Comparison of ENCODE assay signal across 7 mouse cellular contexts in the genomic region with DNA sequence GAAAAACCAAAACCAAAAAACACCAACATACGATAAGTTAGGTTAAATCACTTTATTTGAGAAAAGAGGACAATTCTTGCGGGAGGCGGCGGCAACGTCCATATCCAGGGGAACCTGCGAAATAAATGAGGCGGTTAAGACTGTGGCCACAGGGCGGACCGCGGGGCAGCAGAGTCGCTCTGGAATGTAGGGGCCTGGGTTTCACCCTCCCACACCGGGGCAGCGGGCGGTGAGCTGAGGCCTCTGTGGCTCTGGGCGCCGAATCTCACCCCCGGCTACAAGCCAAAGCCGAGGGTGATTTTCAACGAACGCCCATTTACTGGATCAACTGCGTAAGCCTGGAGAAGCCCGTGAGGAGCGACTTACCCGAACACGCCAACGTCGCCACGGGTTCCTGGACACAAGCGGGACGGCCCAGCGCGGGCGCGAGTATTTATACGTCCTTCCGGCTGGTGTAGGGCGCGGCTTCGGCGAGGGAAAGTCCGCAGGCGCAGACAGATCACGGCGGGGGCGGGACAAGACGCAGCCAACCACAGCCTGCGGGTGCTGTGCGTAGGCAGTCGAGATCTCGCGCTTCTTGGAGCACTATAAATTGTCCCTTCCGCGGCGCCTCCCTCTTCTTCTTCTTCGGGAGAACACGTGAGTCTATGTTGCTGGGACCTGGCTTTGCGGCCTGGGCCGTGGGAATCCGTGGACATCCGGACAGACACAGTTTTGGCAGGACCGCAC. TPM values are rescaled to one million over a fixed set of nuclear protein-coding genes. Genes with fewer than 3 reads are reported as not detected.
DNase-seq lines count a peak whose midpoint lies in the region; ATAC-seq lines count a peak whose summit lies in the region.

No protein-coding gene starts in this region.

- peak; percentile 98 for DNase-seq in adrenal gland, postnatal 10 days
- peak; percentile 99 for DNase-seq in embryonic facial prominence, embryonic 10.5 days (ENCODE audit: low spot score)
- DNase-seq in kidney, adult 11 months, result peak; percentile 98
- peak; percentile 99 for DNase-seq in limb, embryonic 10.5 days (ENCODE audit: low spot score)
- peak; percentile 92 for DNase-seq in spleen, adult 12 weeks (ENCODE audit: low spot score)

- no peaks in the 10 kb centered on the region for H3K27me3 ChIP-seq in embryonic facial prominence, embryonic 10.5 days (replicated peaks; ENCODE audit: low read depth, poor library complexity, severe bottlenecking)
- H3K27me3 ChIP-seq in limb, embryonic 10.5 days (ENCODE audit: low read depth, poor library complexity, severe bottlenecking), result no peaks in the 10 kb centered on the region
- no peaks in the 10 kb centered on the region for H3K27me3 ChIP-seq in midbrain, embryonic 13.5 days

- peak overlapping the region; percentile 82 for H3K4me2 ChIP-seq in midbrain, embryonic 13.5 days (replicated peaks)

- ATAC-seq in granulocyte monocyte progenitor cell, adult 5-6 weeks (replicated peaks; ENCODE audit: poor library complexity, severe bottlenecking), result peak; percentile 80
- peak; percentile 98 for ATAC-seq in midbrain, embryonic 13.5 days

- under 1% methylated on average over 61 of the region's 61 CpGs for WGBS in embryonic facial prominence, embryonic 10.5 days
- WGBS in limb, embryonic 10.5 days, result under 1% methylated on average over 61 of the region's 61 CpGs
- under 1% methylated on average over 61 of the region's 61 CpGs for WGBS in midbrain, embryonic 13.5 days

- peaks cover 40% of the 10 kb centered on the region for H3K4me1 ChIP-seq in embryonic facial prominence, embryonic 10.5 days
- peaks cover 32% of the 10 kb centered on the region for H3K4me1 ChIP-seq in limb, embryonic 10.5 days
- peaks cover 41% of the 10 kb centered on the region for H3K4me1 ChIP-seq in midbrain, embryonic 13.5 days (replicated peaks)

- no peaks in the 10 kb centered on the region for H3K9me3 ChIP-seq in embryonic facial prominence, embryonic 10.5 days
- H3K9me3 ChIP-seq in limb, embryonic 10.5 days (replicated peaks), result no peaks in the 10 kb centered on the region
- H3K9me3 ChIP-seq in midbrain, embryonic 13.5 days, result no peaks in the 10 kb centered on the region

- peaks cover 60% of the 10 kb centered on the region for H3K36me3 ChIP-seq in embryonic facial prominence, embryonic 10.5 days (replicated peaks)
- H3K36me3 ChIP-seq in limb, embryonic 10.5 days, result peaks cover 57% of the 10 kb centered on the region
- H3K36me3 ChIP-seq in midbrain, embryonic 13.5 days, result peaks cover 37% of the 10 kb centered on the region

- H3K4me3 ChIP-seq in embryonic facial prominence, embryonic 10.5 days, result peak overlapping the region; percentile 90
- peak overlapping the region; percentile 77 for H3K4me3 ChIP-seq in limb, embryonic 10.5 days
- H3K4me3 ChIP-seq in midbrain, embryonic 13.5 days (replicated peaks), result peak overlapping the region; percentile 88

- H3K27ac ChIP-seq in embryonic facial prominence, embryonic 10.5 days (replicated peaks), result peak overlapping the region; percentile 94
- peak overlapping the region; percentile 91 for H3K27ac ChIP-seq in limb, embryonic 10.5 days
- H3K27ac ChIP-seq in midbrain, embryonic 13.5 days, result peak overlapping the region; percentile 87

- H3K9ac ChIP-seq in midbrain, embryonic 13.5 days (replicated peaks), result peak overlapping the region; percentile 92

RNA-seq across cellular contexts. Expression of gene Rps2, which starts 1.7 kb away (rescaled TPM):
- 100 to 1,000 TPM; 785 to 825 TPM for total RNA-seq in adrenal gland, postnatal 10 days (2021)
- 1,693 and 1,819 TPM in 2 replicates for polyA plus RNA-seq in embryonic facial prominence, embryonic 10.5 days (2016; fragmentation: Nextera tagmentation; extraction: Ambion mirVana)
- total RNA-seq in granulocyte monocyte progenitor cell, adult 5-6 weeks (2014; fragmentation: Nextera tagmentation), result 4,639 and 4,919 TPM in 2 replicates
- 1,990 and 2,495 TPM in 2 replicates for total RNA-seq in granulocyte monocyte progenitor cell, adult 5-6 weeks (2017)
- polyA plus RNA-seq in limb, embryonic 10.5 days (2016; fragmentation: Nextera tagmentation; extraction: Ambion mirVana), result 1,693 and 2,093 TPM in 2 replicates
- polyA plus RNA-seq in midbrain, embryonic 13.5 days (2015; fragmentation: Nextera tagmentation; extraction: Ambion mirVana), result 770 and 771 TPM in 2 replicates

RNA-seq across cellular contexts. Expression of gene Rnf151, which starts 1.8 kb away (rescaled TPM):
- under 1 TPM in 1 of 2 experiments, not detected in 1; 0.24 TPM for total RNA-seq in adrenal gland, postnatal 10 days (2021)
- 0.13 and 0.29 TPM in 2 replicates for polyA plus RNA-seq in embryonic facial prominence, embryonic 10.5 days (2016; fragmentation: Nextera tagmentation; extraction: Ambion mirVana)
- total RNA-seq in granulocyte monocyte progenitor cell, adult 5-6 weeks (2014; fragmentation: Nextera tagmentation), result 1.2 TPM in 1 of 2 replicates, not detected in the other
- not detected in 2 replicates for total RNA-seq in granulocyte monocyte progenitor cell, adult 5-6 weeks (2017)
- polyA plus RNA-seq in limb, embryonic 10.5 days (2016; fragmentation: Nextera tagmentation; extraction: Ambion mirVana), result 0.21 and 0.38 TPM in 2 replicates
- polyA plus RNA-seq in midbrain, embryonic 13.5 days (2015; fragmentation: Nextera tagmentation; extraction: Ambion mirVana), result not detected in 2 replicates

RNA-seq across cellular contexts. Expression of gene Ndufb10, which starts 4.6 kb away (rescaled TPM):
- total RNA-seq in adrenal gland, postnatal 10 days (2021), result 100 to 1,000 TPM; 422 to 522 TPM
- 193 and 199 TPM in 2 replicates for polyA plus RNA-seq in embryonic facial prominence, embryonic 10.5 days (2016; fragmentation: Nextera tagmentation; extraction: Ambion mirVana)
- 247 and 248 TPM in 2 replicates for total RNA-seq in granulocyte monocyte progenitor cell, adult 5-6 weeks (2014; fragmentation: Nextera tagmentation)
- total RNA-seq in granulocyte monocyte progenitor cell, adult 5-6 weeks (2017), result 237 and 286 TPM in 2 replicates
- 202 and 204 TPM in 2 replicates for polyA plus RNA-seq in limb, embryonic 10.5 days (2016; fragmentation: Nextera tagmentation; extraction: Ambion mirVana)
- polyA plus RNA-seq in midbrain, embryonic 13.5 days (2015; fragmentation: Nextera tagmentation; extraction: Ambion mirVana), result 257 and 260 TPM in 2 replicates

RNA-seq across cellular contexts. Expression of gene Rpl3l, which starts 8.0 kb away (rescaled TPM):
- 10 to 100 TPM; 12.0 to 51.3 TPM for total RNA-seq in adrenal gland, postnatal 10 days (2021)
- polyA plus RNA-seq in embryonic facial prominence, embryonic 10.5 days (2016; fragmentation: Nextera tagmentation; extraction: Ambion mirVana), result not detected in 2 replicates
- 0.73 TPM in 1 of 2 replicates, not detected in the other for total RNA-seq in granulocyte monocyte progenitor cell, adult 5-6 weeks (2014; fragmentation: Nextera tagmentation)
- 0.52 TPM in 1 of 2 replicates, not detected in the other for total RNA-seq in granulocyte monocyte progenitor cell, adult 5-6 weeks (2017)
- polyA plus RNA-seq in limb, embryonic 10.5 days (2016; fragmentation: Nextera tagmentation; extraction: Ambion mirVana), result 0.15 TPM in 1 of 2 replicates, not detected in the other
- not detected in 2 replicates for polyA plus RNA-seq in midbrain, embryonic 13.5 days (2015; fragmentation: Nextera tagmentation; extraction: Ambion mirVana)

RNA-seq across cellular contexts. Expression of gene Tbl3, which starts 12.2 kb away (rescaled TPM):
- total RNA-seq in adrenal gland, postnatal 10 days (2021), result 10 to 100 TPM; 39.1 to 39.9 TPM
- 152 and 162 TPM in 2 replicates for polyA plus RNA-seq in embryonic facial prominence, embryonic 10.5 days (2016; fragmentation: Nextera tagmentation; extraction: Ambion mirVana)
- total RNA-seq in granulocyte monocyte progenitor cell, adult 5-6 weeks (2014; fragmentation: Nextera tagmentation), result 39.5 and 44.5 TPM in 2 replicates
- total RNA-seq in granulocyte monocyte progenitor cell, adult 5-6 weeks (2017), result 44.1 and 54.9 TPM in 2 replicates
- polyA plus RNA-seq in limb, embryonic 10.5 days (2016; fragmentation: Nextera tagmentation; extraction: Ambion mirVana), result 165 and 183 TPM in 2 replicates
- polyA plus RNA-seq in midbrain, embryonic 13.5 days (2015; fragmentation: Nextera tagmentation; extraction: Ambion mirVana), result 81.4 and 84.3 TPM in 2 replicates

Comparison
In these comparisons a context has a peak if more than half of its experiments do, and no peak if none do; other contexts are left out.
1. Peak in every context shown above with its lines: DNase-seq, ATAC-seq, H3K4me3 ChIP-seq and H3K27ac ChIP-seq.